Mouse (Mus musculus): ENCODE results near the gene Map3k9.

DNA sequence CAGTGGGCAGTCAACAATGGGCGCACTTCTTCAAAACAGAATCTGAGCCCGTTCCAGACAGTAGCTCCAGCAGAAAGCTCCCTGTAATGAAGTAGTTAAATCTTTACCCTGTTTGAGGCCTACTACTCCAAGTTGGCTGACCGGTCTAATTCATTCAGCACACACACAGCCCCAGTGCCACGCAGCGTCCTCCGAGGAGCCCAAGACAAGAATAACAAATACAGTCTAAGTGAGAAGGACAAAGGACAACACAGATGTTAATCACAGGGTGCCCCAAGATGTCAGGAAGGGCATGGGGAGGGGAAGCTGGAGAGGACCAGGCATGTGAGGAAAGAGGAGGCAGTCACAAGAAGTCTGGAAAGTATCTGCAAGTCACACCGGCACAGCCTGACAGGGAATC is 22.8 kb upstream of the Map3k9 start:
- TF ChIP-seq CHD2 (IDR thresholded peaks at IDR 0.05; ENCODE audit: low read depth, low read length) = no peak
- no peak for TF ChIP-seq HCFC1 (IDR thresholded peaks at IDR 0.05; ENCODE audit: borderline replicate concordance, insufficient read depth, low read length)

Data from ES-E14 (cell line).